Mouse (Mus musculus): Measurements from ENCODE around the gene Dpp9.

The Dpp9 gene

DNA sequence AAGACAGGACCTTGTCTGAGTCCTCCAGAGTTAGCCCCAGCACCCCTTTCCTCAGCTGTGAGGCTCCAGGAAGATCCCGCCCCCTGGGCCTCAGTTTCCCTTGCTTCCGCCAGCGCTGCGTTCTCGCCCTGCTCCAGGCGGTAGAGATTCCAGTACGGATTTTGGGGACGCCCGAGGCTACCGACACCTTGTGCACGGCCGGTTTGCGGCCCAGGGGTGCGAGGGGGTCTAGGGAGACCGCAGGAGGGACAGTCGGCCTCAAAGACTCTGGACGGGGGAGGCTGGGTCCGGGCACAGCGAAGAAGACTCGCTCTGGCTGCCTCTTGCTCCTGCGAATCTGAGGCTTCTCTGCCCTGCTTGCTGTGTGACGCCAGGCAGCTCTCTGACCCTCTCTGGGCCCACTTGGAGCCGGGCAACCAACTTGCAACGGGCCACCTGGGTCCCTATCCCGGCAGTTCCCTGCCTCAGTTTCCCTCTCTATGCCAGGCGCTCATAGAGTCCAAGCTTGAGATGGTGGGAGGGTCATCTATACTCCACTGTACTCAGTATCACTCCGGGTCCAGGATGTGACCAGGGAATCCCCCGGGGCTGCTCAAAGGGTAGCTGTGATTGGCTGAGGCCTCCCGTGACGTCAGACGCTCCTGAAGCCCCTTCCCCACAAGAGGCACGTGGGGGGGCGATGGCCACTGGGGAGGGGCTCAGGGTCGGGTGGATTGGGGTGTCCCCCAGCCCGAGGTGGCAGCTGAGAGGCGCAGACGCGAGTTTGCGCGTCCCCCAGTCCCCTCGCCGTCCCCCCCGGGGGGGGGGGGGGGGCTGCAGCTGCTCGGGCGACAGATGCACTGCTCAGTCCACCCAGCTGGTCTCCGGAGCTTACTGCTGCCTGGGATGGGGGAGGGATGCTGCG, 76.8 kb downstream of the Dpp9 start:
- DNase-seq (ENCODE audit: low read depth, low spot score): peak; percentile 83

DNA sequence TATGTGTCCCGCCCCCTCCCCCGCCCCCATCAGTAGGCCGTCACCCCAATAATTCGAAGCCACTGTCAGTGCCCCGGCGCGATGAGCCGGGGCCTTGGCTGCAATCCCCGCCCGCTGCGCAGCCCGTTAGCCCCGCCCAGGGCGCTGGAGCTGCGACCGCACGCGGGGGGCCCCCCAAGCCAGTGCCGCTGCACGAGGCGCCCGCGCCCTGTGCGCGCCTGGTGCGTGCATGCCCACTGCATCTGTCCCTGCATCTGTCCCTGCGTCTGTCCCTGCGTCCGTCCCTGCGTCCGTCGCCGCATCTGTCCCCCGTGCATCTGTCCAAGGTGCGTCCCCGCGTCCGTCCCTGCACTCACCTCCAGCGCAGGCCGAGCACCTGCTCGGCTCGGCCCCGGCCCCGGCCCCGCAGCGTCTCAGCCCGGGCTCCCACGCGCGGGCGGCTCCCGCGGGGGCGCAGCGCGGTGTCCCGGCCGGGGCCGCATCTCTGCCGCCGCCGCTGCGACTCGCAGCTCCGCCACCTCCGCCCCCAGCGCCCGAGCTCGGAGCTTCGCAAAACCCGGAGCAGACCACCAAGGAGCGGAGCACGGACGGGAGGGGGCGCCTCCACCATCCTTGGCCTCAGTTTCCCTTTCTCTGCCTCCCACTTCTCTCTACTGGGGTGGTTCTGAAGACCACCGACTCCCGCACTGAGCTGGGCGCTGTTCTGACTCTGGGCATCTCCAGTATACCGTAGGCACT, 78.7 kb downstream of the Dpp9 start, which contains the start of gene Sema6b:
TSS of gene Sema6b (minus strand) at position 486 of the 738 bp plus-strand sequence.
- DNase-seq (ENCODE audit: low read depth, low spot score): peak; percentile 91

- peak; percentile 58 for DNase-seq (ENCODE audit: low read depth, low spot score)
These were observed 79.3 kb downstream of the Dpp9 start for GRCm38 (mm10) chr17:56139355-56139754.

DNA sequence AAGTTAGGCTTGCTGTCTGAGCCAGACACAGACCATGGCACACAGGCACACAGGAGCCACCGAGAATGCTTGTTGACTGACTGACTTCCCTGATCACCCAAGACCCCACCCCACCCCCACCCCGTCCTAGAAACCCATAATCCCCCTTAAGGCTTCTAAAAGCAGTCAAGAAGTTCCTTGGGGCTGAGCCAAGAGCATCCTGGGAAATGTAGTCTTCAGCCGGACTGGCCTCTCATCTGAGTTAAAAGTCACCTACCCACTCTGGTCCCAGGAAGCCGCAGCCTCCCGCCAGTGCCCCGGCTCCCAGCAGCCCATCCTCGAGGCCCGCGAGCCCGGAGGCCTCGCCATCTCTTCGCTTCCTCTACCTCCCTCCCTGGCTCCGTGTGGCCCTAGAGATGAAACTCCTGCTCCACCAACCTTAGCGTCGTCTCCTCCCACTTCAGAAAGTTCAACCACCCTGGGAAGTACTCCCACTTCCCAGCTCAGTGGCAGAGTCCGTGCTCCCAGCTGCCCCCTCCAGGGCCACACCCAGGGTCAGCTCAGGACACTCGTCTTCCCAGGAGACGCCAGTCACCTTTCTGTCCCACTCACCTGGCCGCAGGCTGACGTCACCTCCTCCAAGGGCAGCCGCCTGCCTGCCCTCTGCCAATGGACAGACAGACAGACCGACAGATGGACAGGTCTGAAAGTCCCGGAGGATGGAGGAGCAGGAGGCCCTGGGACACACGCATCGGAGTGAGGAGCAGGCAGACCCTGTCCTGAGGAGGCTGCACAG, 80.7 kb downstream of the Dpp9 start:
- DNase-seq (ENCODE audit: low read depth, low spot score): peak; percentile 54
